Mouse (Mus musculus): ENCODE data around the gene Spata32.

Spata32 gene

GRCm38 (mm10) chr11:103247504-103248177 lies 29.4 kb upstream of the Spata32 start:
- CTCF ChIA-PET = interaction anchor here (0.7 kb wide), 1 partner anchor 11 kb away, joined by 4 read pairs; no protein-coding TSS in a partner anchor

GRCm38 (mm10) chr11:103246731-103247290 lies 28.6 kb upstream of the Spata32 start:
- CTCF ChIA-PET = interaction anchor here (0.5 to 0.7 kb wide), 5 partner anchors 10 to 118 kb away, joined by 3 to 4 read pairs (median 4); no protein-coding TSS in a partner anchor

GRCm38 (mm10) chr11:103246081-103246730 lies 28.0 kb upstream of the Spata32 start:
- CTCF ChIA-PET = interaction anchor here (0.5 to 0.7 kb wide), 3 partner anchors 62 to 118 kb away, joined by 3 to 4 read pairs (median 3); no protein-coding TSS in a partner anchor

- CTCF ChIA-PET = interaction anchor here (0.8 kb wide), 1 partner anchor 17 kb away, joined by 4 read pairs; no protein-coding TSS in a partner anchor
Measured at GRCm38 (mm10) chr11:103244856-103245255, 26.6 kb upstream of the Spata32 start.

- CTCF ChIA-PET = interaction anchor here (0.5 to 0.7 kb wide), 2 partner anchors 14 to 239 kb away, joined by 4 to 9 read pairs; no protein-coding TSS in a partner anchor
Measured at GRCm38 (mm10) chr11:103240740-103241139, 22.5 kb upstream of the Spata32 start.

- CTCF ChIA-PET = no interaction called here
Measured at GRCm38 (mm10) chr11:103237757-103238156, 19.5 kb upstream of the Spata32 start.

GRCm38 (mm10) chr11:103236903-103237302 lies 18.7 kb upstream of the Spata32 start:
- CTCF ChIA-PET = interaction anchor here (0.6 kb wide), 2 partner anchors 10 to 865 kb away, joined by 4 read pairs; no protein-coding TSS in a partner anchor

GRCm38 (mm10) chr11:103236431-103236830 lies 18.2 kb upstream of the Spata32 start:
- CTCF ChIA-PET = interaction anchor here (0.6 kb wide), 2 partner anchors 11 to 866 kb away, joined by 4 read pairs; no protein-coding TSS in a partner anchor

- CTCF ChIA-PET = no interaction called here
Measured at GRCm38 (mm10) chr11:103235702-103236101, 17.5 kb upstream of the Spata32 start.

- CTCF ChIA-PET = interaction anchor here (2.5 kb wide), 1 partner anchor 38 kb away, joined by 15 read pairs; no protein-coding TSS in a partner anchor
Measured at GRCm38 (mm10) chr11:103234447-103234846, 16.2 kb upstream of the Spata32 start.

GRCm38 (mm10) chr11:103232966-103233365 lies 14.7 kb upstream of the Spata32 start:
- CTCF ChIA-PET = interaction anchor here (1.0 to 2.5 kb wide), 3 partner anchors 14 to 93 kb away, joined by 3 to 15 read pairs (median 3); no protein-coding TSS in a partner anchor

- CTCF ChIA-PET = no interaction called here
Measured at GRCm38 (mm10) chr11:103231367-103231766, 13.1 kb upstream of the Spata32 start.

GRCm38 (mm10) chr11:103230626-103231025 lies 12.4 kb upstream of the Spata32 start:
- CTCF ChIA-PET = no interaction called here

- CTCF ChIA-PET = no interaction called here
Measured at GRCm38 (mm10) chr11:103229608-103230007, 11.4 kb upstream of the Spata32 start.

- CTCF ChIA-PET = no interaction called here
Measured at GRCm38 (mm10) chr11:103223951-103224456, 5.8 kb upstream of the Spata32 start.

- CTCF ChIA-PET = interaction anchor here (0.7 kb wide), 1 partner anchor 78 kb away, joined by 4 read pairs; no protein-coding TSS in a partner anchor
Measured at GRCm38 (mm10) chr11:103223444-103223843, 5.2 kb upstream of the Spata32 start.

- CTCF ChIA-PET = interaction anchor here (0.7 kb wide), 1 partner anchor 78 kb away, joined by 4 read pairs; no protein-coding TSS in a partner anchor
Measured at GRCm38 (mm10) chr11:103222718-103223117, 4.5 kb upstream of the Spata32 start.

GRCm38 (mm10) chr11:103221437-103221836 lies 3.2 kb upstream of the Spata32 start:
- CTCF ChIA-PET = interaction anchor here (0.7 to 1.3 kb wide), 2 partner anchors 14 to 106 kb away, joined by 4 to 7 read pairs; no protein-coding TSS in a partner anchor

- CTCF ChIA-PET = no interaction called here
Measured at GRCm38 (mm10) chr11:103219995-103220394, 1.8 kb upstream of the Spata32 start.

- CTCF ChIA-PET = interaction anchor here (0.8 to 1.2 kb wide), 2 partner anchors 14 to 70 kb away, joined by 3 read pairs; no protein-coding TSS in a partner anchor
Measured at GRCm38 (mm10) chr11:103219259-103219658, 1.0 kb upstream of the Spata32 start.

- CTCF ChIA-PET = interaction anchor here (0.6 to 1.2 kb wide), 3 partner anchors 15 to 75 kb away, joined by 3 read pairs; no protein-coding TSS in a partner anchor
Measured at GRCm38 (mm10) chr11:103218517-103218901, 277 bp upstream of the Spata32 start.

GRCm38 (mm10) chr11:103215355-103215754 lies 2.9 kb downstream of the Spata32 start:
- CTCF ChIA-PET = no interaction called here
